Mouse (Mus musculus) WW6 (cell line): ENCODE data around the gene Macf1.

ENCODE experiments used
- DNase-seq: peaks from one replicate; pipeline ENCODE4 v3.0.0-alpha.2; 2013; ENCODE audit warnings: low read depth, low spot score

Macf1 gene

DNA sequence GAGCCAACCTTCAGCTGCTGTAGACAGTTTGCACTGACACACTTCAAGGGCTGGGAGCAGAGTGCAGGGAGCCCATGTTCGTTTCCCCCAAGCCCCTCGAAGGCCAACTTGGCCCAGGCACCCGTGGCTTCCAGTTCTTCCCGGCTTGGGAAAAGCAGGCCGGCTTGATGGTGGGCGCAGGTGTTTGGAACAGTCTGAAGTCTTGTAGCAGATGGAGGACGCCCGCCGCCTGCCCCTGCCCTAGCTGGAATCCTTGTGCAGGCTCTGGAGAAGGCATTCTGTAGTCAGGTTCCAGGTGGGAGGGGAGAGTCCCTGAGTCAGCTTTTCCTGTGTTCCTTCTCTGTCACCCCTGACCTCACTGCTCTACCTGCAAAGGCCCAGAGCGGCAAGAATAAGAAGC, 377.2 kb downstream of the Macf1 start:
- DNase-seq: no peak

DNA sequence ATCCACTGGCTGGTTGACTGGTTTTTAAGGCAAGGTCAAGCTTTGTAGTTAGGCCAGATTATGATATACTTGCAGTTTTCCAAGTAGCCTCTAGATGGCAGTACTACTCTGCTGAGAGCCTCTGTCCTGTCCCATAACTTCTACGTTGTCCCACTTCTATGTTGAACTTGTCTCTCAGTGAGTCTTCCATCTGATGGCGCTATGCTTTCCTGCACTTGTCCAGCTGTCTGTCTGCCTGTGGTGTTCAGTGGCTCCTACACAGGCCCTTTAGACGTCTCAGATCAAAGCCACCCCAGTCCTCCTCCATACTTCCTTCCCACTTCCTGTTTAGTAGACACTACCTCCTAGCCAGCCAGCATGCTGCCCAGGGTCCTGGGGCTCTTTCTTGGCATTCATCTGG, 378.4 kb downstream of the Macf1 start:
- no peak for DNase-seq
